Mouse (Mus musculus): ENCODE results near the gene Ubald1. TPM values are rescaled to one million over a fixed set of nuclear protein-coding genes. Genes with fewer than 3 reads are reported as not detected.

The Ubald1 gene
- polyA plus RNA-seq, 1 experiment: 65.2 TPM

DNA sequence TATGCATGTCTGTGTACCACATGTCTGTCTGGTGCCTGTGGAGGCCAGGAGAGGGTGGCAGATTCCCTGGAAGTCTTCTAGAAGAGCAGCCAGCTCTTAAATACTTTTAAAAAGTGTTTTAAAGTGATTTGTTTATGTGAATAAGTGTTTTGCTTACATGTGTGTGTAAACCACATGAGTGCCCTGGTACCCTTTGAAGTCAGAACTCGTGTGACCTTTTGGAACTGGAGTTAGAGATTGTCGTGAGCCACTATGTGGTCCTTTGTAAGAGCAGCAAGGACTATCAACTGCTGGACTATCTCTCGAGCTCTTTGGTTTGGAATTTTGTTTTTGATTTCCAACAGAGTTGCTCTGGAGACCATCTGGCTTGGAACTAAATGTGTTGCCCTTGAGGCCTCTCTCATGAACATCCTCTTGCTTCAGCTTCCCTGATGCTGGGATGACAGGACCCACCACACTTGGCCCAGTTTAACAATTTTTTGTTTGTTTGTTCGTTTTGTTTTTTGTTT is 10.1 kb upstream of the Ubald1 start:
- H3K4me1 ChIP-seq (ENCODE audit: control insufficient read depth, insufficient read depth, low read length): peaks cover 12% of the 10 kb centered on the region
- no peaks in the 10 kb centered on the region for H3K36me3 ChIP-seq (ENCODE audit: control insufficient read depth, insufficient read depth, low read length)
- no peak for TF ChIP-seq CTCF (IDR thresholded peaks at IDR 0.05; ENCODE audit: control insufficient read depth, insufficient read depth, insufficient replicate concordance, low read depth, low read length)
- no peak for TF ChIP-seq POLR2A (IDR thresholded peaks at IDR 0.05; ENCODE audit: control insufficient read depth, low read depth, low read length)
- no peak overlapping the region for H3K27ac ChIP-seq (ENCODE audit: control insufficient read depth, insufficient read depth, low read depth, low read length)
- H3K4me3 ChIP-seq (ENCODE audit: control insufficient read depth, low read depth, low read length): no peak overlapping the region
- H3K27me3 ChIP-seq (ENCODE audit: control insufficient read depth, insufficient read depth, low read length): no peaks in the 10 kb centered on the region

DNA sequence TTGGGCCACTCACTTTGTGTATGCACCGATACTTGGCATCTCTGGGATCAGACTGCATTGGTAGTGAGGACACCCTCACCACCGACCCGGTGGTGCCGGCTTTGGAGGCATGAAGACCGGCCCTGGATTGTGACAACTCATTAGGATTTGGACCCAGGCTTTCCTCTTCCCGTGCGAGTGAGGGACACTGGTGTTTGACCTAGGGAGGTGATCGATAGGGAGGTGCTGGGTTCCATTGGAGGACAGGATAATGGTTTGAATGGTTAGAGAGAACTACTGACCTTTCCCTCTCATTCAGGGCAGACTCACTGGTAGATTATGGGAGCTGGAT is 6.5 kb upstream of the Ubald1 start:
- H3K4me1 ChIP-seq (ENCODE audit: control insufficient read depth, insufficient read depth, low read length): peaks cover 17% of the 10 kb centered on the region
- TF ChIP-seq POLR2A (IDR thresholded peaks at IDR 0.05; ENCODE audit: control insufficient read depth, low read depth, low read length) (no peak), CTCF (IDR thresholded peaks at IDR 0.05; ENCODE audit: control insufficient read depth, insufficient read depth, insufficient replicate concordance, low read depth, low read length) (no peak)
- H3K27me3 ChIP-seq (ENCODE audit: control insufficient read depth, insufficient read depth, low read length): no peaks in the 10 kb centered on the region
- peak overlapping the region; percentile 98 for H3K4me3 ChIP-seq (ENCODE audit: control insufficient read depth, low read depth, low read length)
- peak overlapping the region; percentile 94 for H3K27ac ChIP-seq (ENCODE audit: control insufficient read depth, insufficient read depth, low read depth, low read length)
- H3K36me3 ChIP-seq (ENCODE audit: control insufficient read depth, insufficient read depth, low read length): no peaks in the 10 kb centered on the region

GRCm38 (mm10) chr16:4885760-4886689 is 5.9 kb upstream of the Ubald1 start, which contains the start of gene Mgrn1:
Mgrn1 (plus strand) TSS chr16:4886249.
- H3K4me3 ChIP-seq (ENCODE audit: control insufficient read depth, low read depth, low read length): peak within 1 kb of the TSS; percentile 98
- no peaks in the 10 kb centered on the region for H3K36me3 ChIP-seq (ENCODE audit: control insufficient read depth, insufficient read depth, low read length)
- peak within 1 kb of the TSS; percentile 94 for H3K27ac ChIP-seq (ENCODE audit: control insufficient read depth, insufficient read depth, low read depth, low read length)
- H3K27me3 ChIP-seq (ENCODE audit: control insufficient read depth, insufficient read depth, low read length): no peaks in the 10 kb centered on the region
- H3K4me1 ChIP-seq (ENCODE audit: control insufficient read depth, insufficient read depth, low read length): peaks cover 20% of the 10 kb centered on the region
- TF ChIP-seq CTCF (IDR thresholded peaks at IDR 0.05; ENCODE audit: control insufficient read depth, insufficient read depth, insufficient replicate concordance, low read depth, low read length) (peak; percentile 25; the same call in 1 of the 2 replicates), POLR2A (IDR thresholded peaks at IDR 0.05; ENCODE audit: control insufficient read depth, low read depth, low read length) (no peak)

DNA sequence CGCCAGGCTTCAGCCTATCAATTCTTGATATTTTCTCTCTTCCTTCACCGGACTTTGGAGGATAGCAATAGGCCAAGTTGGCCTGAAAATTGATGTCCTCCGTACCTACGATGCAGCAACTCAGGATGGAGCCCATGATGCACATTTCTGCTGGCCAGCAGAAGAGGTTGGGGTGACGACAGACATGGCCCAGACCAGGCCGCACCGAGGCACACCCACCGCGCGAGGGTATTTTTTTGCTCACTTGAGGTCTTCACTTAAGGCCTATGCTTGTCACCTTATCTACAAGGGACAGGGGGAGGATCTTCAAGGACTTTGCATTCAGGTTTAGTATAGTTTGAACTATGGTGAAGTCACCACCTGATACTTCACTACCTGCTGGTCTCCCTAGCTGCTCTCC is 4.8 kb upstream of the Ubald1 start:
- peak overlapping the region; percentile 90 for H3K4me3 ChIP-seq (ENCODE audit: control insufficient read depth, low read depth, low read length)
- no peaks in the 10 kb centered on the region for H3K36me3 ChIP-seq (ENCODE audit: control insufficient read depth, insufficient read depth, low read length)
- H3K27me3 ChIP-seq (ENCODE audit: control insufficient read depth, insufficient read depth, low read length): no peaks in the 10 kb centered on the region
- H3K4me1 ChIP-seq (ENCODE audit: control insufficient read depth, insufficient read depth, low read length): peaks cover 20% of the 10 kb centered on the region
- TF ChIP-seq CTCF (IDR thresholded peaks at IDR 0.05; ENCODE audit: control insufficient read depth, insufficient read depth, insufficient replicate concordance, low read depth, low read length) (no peak), POLR2A (IDR thresholded peaks at IDR 0.05; ENCODE audit: control insufficient read depth, low read depth, low read length) (no peak)
- no peak overlapping the region for H3K27ac ChIP-seq (ENCODE audit: control insufficient read depth, insufficient read depth, low read depth, low read length)

GRCm38 (mm10) chr16:4881400-4882351 is 1.6 kb upstream of the Ubald1 start:
- Histone ChIP-seq H3K27me3 (ENCODE audit: control insufficient read depth, insufficient read depth, low read length) (no peaks in the 10 kb centered on the region), H3K4me1 (ENCODE audit: control insufficient read depth, insufficient read depth, low read length) (peaks cover 16% of the 10 kb centered on the region), H3K36me3 (ENCODE audit: control insufficient read depth, insufficient read depth, low read length) (no peaks in the 10 kb centered on the region), H3K27ac (ENCODE audit: control insufficient read depth, insufficient read depth, low read depth, low read length) (peak overlapping the region; percentile 99), H3K4me3 (ENCODE audit: control insufficient read depth, low read depth, low read length) (peak overlapping the region; percentile 96)
- TF ChIP-seq POLR2A (IDR thresholded peaks at IDR 0.05; ENCODE audit: control insufficient read depth, low read depth, low read length) (no peak), CTCF (IDR thresholded peaks at IDR 0.05; ENCODE audit: control insufficient read depth, insufficient read depth, insufficient replicate concordance, low read depth, low read length) (no peak)

- H3K27ac ChIP-seq (ENCODE audit: control insufficient read depth, insufficient read depth, low read depth, low read length): peak overlapping the region; percentile 99
- H3K4me3 ChIP-seq (ENCODE audit: control insufficient read depth, low read depth, low read length): peak overlapping the region; percentile 96
- 0 out of 2 replicates have a peak, but pooled peaks have one; percentile 9 for TF ChIP-seq CTCF (IDR thresholded peaks at IDR 0.05; ENCODE audit: control insufficient read depth, insufficient read depth, insufficient replicate concordance, low read depth, low read length)
- TF ChIP-seq POLR2A (IDR thresholded peaks at IDR 0.05; ENCODE audit: control insufficient read depth, low read depth, low read length): peak; percentile 67
- H3K4me1 ChIP-seq (ENCODE audit: control insufficient read depth, insufficient read depth, low read length): peaks cover 7% of the 10 kb centered on the region
- no peaks in the 10 kb centered on the region for H3K27me3 ChIP-seq (ENCODE audit: control insufficient read depth, insufficient read depth, low read length)
- H3K36me3 ChIP-seq (ENCODE audit: control insufficient read depth, insufficient read depth, low read length): no peaks in the 10 kb centered on the region
These were observed 399 bp downstream of the Ubald1 start for GRCm38 (mm10) chr16:4879708-4880124.
